Mouse (Mus musculus): ENCODE measurements around the gene Ntm.

GRCm38 (mm10) chr9:29648256-29648655, 314.7 kb downstream of the Ntm start:
- TF ChIP-seq GATA1 (IDR thresholded peaks at IDR 0.05; ENCODE audit: low read depth, low read length) = no peak
- TF ChIP-seq E2F4 (IDR thresholded peaks at IDR 0.05; ENCODE audit: borderline replicate concordance, low read depth, low read length) = no peak
- no peak for TF ChIP-seq POLR2AphosphoS2 (IDR thresholded peaks at IDR 0.05; ENCODE audit: low read length)
- no peak for TF ChIP-seq SMC3 (IDR thresholded peaks at IDR 0.05; ENCODE audit: low read depth, low read length)
- TF ChIP-seq CHD2 (IDR thresholded peaks at IDR 0.05; ENCODE audit: low read length) = no peak
- TF ChIP-seq CTCF (IDR thresholded peaks at IDR 0.05 in 2 of 3, conservative IDR thresholded peaks at IDR 0.05 in 1 of 3; ENCODE audit: control insufficient read depth in 1 of 3, insufficient read depth in 1 of 3, low read depth in 2 of 3, low read length in 3 of 3, poor library complexity in 1 of 3, severe bottlenecking in 1 of 3) = no peak
- no peak for TF ChIP-seq POLR2A (IDR thresholded peaks at IDR 0.05; ENCODE audit: control insufficient read depth in 1 of 2, insufficient read depth in 1 of 2, low read depth in 1 of 2, low read length in 2 of 2, poor library complexity in 1 of 2)
- TF ChIP-seq ELF1 (IDR thresholded peaks at IDR 0.05; ENCODE audit: low read depth, low read length) = no peak
- no peak for TF ChIP-seq EP300 (IDR thresholded peaks at IDR 0.05; ENCODE audit: low read depth in 1 of 2, low read length in 2 of 2)

Measured in MEL (cell line).